Mouse (Mus musculus) C2C12 (cell line): ENCODE measurements around the gene A430005L14Rik.

Source experiments
- CTCF ChIP-seq: IDR thresholded peaks from one replicate; pipeline ENCODE4 v1.5.1; 2011; ENCODE audit not compliant: control insufficient read depth, insufficient read depth, insufficient read length
- MAX ChIP-seq: IDR thresholded peaks from one replicate; pipeline ENCODE4 v1.6.1; 2011; ENCODE audit warnings: mild to moderate bottlenecking, control low read depth
- USF1 ChIP-seq: IDR thresholded peaks from one replicate; pipeline ENCODE4 v1.6.1; 2011; ENCODE audit warnings: low read depth, mild to moderate bottlenecking, control low read depth, moderate library complexity

DNA sequence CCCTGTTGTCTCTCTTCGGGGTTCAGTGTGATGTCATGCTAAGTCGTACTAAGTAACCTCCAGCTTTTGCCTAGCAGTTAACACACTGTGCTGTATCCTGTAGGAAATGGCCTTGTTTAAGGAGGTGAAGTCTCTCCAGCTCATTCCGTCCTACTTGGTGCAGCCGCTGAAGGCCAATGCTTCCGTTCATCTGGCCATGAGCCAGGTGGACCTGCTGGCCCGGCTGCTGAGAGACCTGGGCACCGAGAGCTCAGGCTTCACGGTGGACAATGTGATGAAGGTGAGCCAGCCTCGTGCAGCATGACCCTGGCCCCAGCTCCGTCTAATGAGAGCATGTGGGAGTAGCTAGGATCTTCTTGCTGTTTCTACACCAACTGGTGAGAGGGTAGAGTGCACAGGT, 35.7 kb downstream of the A430005L14Rik start:
- TF ChIP-seq CTCF (no peak), MAX (no peak), USF1 (no peak)
